Mouse (Mus musculus) ovary, postnatal 36 days (tissue): ENCODE results near the gene Abhd14b.

ENCODE experiments used
- DNase-seq: peaks from one replicate; pipeline ENCODE4 v3.0.0; 2022; ENCODE audit warnings: low spot score, mixed read lengths

Gene Abhd14b

GRCm38 (mm10) chr9:106429221-106430014 lies 17.8 kb upstream of the Abhd14b start, which contains the start of gene Rpl29:
Rpl29 (plus strand) TSS chr9:106429454.
- peak; percentile 94 for DNase-seq

DNA sequence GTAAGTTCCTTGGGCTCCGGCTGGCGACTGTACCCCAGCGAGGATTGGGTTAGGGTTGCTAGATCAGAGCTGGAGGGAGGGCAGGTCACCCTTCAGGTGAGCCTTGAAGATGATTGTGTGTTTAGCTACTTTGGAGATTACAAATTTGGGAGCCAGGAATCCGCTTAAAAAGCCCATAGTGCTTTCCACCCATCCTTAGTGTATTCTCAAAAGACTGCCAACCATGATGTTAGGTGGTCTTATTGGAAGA lies 17.3 kb upstream of the Abhd14b start:
- no peak for DNase-seq

DNA sequence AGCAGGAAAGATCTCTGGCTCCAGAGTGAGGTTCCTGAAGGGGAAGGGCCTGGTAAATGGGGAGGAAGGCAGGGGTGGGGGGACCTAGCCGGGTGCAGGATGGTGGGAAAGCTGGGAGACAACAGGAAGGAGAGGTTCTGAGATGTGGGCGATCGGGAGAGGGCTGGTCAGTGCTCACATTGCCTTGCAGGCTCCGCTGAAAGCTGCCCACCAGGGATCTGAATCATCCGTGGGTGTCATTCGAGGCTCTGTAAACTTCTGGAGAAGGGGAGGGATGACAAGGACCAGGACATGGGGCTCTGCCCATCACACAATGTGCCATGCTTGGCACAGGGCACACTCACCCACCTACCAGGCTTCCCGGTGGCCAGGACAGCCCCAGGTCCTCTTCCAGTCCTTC lies 13.9 kb upstream of the Abhd14b start:
- DNase-seq, result no peak

- no peak for DNase-seq
Measured at GRCm38 (mm10) chr9:106436566-106436965, 10.7 kb upstream of the Abhd14b start.

- DNase-seq, result no peak
Measured at GRCm38 (mm10) chr9:106442680-106443079, 4.6 kb upstream of the Abhd14b start.

DNA sequence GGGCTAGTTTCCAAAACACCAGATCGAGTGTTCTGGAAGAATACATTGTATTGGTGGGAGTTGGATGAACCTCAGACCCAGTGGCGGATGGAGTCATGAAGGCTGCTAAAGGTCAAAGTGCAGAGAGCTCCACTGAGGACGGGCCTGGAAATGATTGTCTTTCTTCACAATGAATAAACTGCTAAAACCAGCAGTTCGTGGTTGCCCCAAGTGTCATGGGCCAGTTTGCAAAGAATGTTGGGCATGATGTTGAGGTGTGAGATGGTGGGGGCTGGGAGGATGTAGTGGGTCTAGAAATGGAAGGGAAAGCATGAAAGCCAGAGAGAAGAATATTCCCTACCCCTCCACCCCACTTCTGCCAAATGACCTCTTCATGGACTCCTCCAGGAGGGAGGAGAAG lies 2.4 kb upstream of the Abhd14b start:
- no peak for DNase-seq

- no peak for DNase-seq
Measured at GRCm38 (mm10) chr9:106447951-106448350, 692 bp downstream of the Abhd14b start.

DNA sequence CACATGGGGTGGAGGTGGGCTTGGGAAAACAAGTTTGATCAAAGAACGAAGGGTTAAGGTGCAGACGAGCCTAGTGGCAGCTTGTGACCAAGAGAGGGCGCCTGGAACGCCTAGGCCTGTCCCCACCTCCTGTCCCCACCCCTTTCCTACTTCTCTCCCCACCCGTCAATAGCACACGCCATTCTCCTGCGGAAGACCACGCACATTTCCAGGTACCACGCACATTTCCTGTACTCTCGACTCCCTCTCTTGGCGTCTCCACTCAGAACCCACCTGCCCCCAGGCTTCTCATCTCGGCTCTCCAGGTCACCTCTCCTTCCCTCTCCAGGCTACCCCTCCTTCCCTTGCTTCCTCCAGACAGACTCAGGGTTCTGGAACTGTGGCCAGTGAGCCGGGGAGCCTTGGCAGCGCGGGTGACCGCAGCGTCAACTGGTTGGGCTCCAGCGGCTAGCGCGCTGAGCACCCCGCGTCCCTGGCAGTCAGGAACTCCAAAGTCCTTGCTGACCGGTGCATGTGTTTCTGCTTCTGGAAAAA lies 1.3 kb downstream of the Abhd14b start:
- DNase-seq, result peak; percentile 77

- DNase-seq, result no peak
Measured at GRCm38 (mm10) chr9:106449947-106450346, 2.7 kb downstream of the Abhd14b start.

DNA sequence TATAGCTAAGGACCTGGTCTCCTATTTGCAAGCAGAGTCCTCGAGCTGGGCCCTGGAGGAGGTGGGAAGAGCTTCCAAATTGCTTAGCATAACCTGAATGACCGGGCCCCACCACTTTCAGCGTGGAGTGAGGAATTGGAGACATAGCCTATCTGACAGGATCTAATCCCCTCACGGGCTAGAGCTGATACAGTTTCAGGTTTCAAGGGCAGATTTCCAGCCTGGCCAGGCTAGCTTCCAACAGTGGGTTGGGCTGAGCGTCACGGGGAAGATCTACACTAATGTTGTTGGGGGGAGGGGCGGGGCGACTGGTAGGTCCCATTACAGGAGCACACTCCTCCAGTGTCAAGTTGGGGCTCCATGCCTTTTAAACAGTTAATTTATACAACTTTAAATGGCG lies 3.4 kb downstream of the Abhd14b start:
- DNase-seq, result peak; percentile 63

- no peak for DNase-seq
Measured at GRCm38 (mm10) chr9:106451298-106451697, 4.0 kb downstream of the Abhd14b start.

DNA sequence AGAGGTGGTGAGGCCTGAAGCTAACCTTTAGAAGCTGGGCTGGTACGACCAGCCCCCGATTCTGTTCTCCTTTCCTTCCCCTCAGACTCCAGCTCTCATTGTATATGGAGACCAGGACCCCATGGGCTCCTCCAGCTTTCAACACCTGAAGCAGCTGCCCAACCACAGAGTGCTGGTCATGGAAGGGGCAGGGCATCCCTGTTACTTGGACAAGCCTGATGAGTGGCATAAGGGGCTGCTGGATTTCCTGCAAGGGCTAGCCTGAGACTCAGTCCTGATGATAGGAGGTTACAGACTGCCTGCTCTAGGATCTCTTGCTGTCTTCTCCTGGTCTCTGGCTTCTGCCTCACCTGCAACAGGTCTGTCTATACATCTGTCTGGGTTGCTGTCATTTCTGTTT lies 4.6 kb downstream of the Abhd14b start:
- DNase-seq, result no peak

GRCm38 (mm10) chr9:106452351-106452750 lies 5.1 kb downstream of the Abhd14b start:
- no peak for DNase-seq

GRCm38 (mm10) chr9:106452821-106453220 lies 5.6 kb downstream of the Abhd14b start:
- no peak for DNase-seq

DNA sequence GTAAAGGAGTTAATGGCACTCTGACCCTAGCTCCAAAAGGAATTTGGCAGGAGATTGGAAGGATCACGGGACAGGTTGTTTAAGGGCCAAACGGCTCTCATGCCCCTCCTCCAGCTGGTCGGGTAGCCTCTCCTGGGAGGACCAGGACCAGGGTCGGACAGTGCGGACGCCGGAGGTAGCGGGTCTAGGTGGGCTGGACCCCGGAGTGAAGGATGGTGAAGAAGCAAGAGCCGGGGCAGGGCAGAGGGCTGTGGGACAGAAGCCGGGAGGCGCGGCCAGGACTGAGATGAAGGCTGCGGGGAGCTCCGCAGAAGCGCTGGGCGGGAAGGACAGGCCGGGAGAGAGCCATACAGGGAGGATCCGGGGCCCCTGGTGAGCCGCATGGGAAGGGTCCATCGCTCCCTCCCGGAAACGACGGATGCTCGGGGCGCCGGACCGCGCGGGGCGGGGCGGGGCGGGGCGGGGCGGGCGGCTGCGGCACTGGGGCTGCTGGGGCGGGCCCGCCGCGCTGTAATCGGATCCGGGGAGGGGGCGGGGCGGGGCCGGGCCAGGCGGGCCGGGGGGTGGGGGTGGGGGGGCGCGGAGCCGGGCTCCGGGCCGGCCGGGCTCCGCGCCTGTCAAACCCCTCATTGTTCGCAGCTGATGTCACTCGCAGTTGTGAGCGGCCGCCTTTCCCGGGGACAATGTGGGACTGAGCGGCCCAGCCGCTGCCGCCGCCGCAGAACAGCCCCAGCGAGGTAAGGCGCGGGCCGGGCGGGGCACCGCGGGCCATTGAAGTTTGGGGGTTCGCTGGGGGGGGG lies 6.2 kb downstream of the Abhd14b start, which contains the start of gene Pcbp4:
Pcbp4 (plus strand) TSS at position 21 of the 800 bp plus-strand sequence.
- peak; percentile 65 for DNase-seq

DNA sequence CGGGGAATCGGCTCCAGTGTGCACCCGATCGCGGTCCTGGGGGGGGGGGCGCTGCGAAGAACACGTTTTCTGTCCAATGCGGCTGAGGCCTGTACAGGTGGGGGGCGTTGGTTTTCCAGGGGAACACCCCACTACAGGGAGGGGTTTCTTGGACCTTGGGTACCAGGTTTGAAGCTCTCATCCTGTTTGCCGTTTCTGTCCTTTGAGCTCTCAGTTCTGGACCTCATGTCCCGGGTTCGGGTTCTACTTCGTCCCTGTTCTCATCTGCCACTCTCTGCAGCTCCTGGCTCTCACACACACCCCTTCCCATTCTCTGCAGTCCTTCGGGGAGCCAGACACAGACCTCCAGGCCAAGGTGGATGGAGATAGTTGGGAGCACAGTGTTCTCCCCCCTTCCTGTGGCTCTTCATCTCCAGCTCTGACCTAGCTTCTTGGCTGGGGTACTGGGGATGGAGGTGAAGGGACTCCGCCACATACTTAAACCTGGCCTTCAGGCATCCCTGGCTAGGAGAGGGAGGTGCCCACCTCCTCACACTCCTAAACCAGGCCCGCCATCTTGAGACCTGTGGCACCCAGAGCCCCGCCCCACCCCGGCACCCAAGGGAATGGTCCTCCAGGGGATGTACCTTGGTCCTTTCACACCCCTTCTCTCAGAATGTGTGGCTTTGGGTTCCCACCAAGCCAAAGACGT lies 7.0 kb downstream of the Abhd14b start:
- no peak for DNase-seq

DNA sequence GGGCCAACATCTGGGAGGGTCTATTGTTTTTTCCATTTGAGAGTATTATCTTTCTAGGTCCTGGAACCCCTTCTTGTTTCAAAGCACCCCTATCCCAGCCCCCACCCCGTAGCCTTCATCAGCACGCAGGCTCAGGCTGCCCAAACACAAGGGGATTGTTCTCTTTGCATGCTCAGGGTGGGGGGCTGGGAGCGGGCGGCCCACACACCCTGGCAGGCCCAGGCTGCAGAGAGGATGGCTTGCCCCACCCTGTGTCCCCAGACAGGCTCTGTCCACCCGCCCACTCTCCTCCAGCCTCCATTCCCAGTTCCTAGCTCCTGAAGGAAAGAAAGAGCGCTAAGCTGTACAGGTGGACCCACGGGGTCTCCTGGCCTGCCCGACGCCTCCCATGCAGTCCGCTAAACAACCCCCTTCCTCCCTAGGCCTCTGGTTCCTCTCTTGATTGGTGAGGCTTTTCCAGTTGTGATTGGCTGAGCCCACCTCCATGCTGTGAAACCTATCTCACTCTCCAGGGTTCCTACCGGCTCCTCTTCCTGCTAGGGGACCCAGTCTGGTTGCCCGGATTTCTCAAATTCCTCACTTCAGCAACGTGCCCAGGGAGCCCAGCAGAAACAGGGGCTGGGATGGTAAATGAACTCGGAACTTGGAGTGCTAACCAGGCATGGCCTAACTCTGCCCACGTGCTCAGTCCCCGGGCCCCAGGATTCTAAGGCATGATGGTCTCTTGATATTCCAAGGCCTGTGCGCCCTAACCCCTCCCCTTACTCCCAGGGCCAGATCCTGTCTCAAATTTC lies 7.8 kb downstream of the Abhd14b start:
- DNase-seq, result no peak

DNA sequence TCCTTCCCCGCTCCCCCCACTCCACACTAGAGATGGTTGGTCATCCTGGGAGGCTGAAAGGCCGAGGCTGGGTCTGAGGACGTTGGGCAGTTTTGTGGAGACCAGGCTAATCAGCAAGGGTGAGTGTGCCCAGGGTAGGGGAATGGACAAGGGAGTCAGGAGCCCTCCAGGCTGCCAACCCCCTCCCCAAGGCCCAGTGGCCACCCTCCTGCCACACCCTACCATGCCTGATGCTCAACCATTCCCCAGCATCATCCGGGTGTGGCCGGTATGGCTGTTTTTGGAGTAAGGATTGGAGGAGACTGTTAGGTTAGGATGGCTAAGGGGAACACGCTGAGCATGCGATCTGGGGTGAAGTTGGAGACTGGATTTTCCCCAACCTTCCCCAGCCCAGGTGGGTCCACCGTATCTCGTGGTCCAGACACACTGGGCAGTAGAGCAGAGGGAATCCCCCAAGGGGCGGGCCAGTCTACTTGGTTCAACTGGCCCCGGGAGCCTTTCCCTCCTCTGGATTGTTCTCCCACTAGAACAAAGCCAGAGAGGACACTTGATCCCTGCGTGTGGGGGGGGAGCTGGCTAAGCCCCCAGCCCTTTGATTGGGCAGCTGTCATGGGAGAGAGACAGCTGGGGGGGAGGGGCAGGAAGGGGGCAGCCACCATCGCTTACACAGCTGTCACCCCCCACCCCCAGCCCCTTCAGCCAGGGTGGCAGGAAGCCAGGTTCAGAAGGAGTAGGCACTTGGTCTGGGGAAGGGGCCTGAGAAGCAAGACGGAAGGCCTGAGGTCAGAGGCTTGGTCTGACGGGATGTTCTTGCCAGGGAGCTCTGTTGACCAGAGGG lies 9.3 kb downstream of the Abhd14b start:
- DNase-seq, result no peak

- DNase-seq, result no peak
Measured at GRCm38 (mm10) chr9:106457163-106457559, 9.9 kb downstream of the Abhd14b start.

GRCm38 (mm10) chr9:106457920-106458319 lies 10.7 kb downstream of the Abhd14b start:
- no peak for DNase-seq

DNA sequence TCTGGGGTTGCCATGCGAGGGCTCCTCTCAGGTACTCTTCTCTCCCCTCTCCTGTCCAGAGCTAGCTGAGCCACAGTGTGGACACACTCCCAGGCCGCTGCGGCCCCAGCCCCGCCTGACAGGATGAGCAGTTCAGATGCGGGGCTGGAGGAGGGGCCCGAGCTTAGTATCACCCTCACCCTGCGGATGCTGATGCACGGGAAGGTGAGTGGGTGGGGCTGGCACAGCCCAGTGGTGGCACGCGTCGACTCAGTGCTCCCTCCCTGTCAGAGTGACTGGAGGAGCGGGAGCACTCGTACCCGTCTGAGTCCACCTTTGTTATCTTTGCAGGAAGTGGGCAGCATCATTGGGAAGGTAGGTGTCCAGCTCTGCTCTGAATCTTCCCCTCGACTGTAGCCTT lies 12.7 kb downstream of the Abhd14b start:
- no peak for DNase-seq
